Mouse (Mus musculus) effector memory CD4-positive, alpha-beta T cell, adult 7 months (primary cell): ENCODE data around the gene Rwdd2a. TPM values are rescaled to one million over a fixed set of nuclear protein-coding genes. Genes with fewer than 3 reads are reported as not detected.

Experiments used
- polyA plus RNA-seq: library from polyadenylated mRNA; unstranded; fragments of 100-300 nt; shearing (Covaris generic); gene quantifications from one replicate; pipeline ENCODE4 v1.2.1, GENCODE M21; 2017

Rwdd2a gene
- polyA plus RNA-seq, result 4.8 TPM

GRCm38 (mm10) chr9:86571540-86572135 is at the start of gene Rwdd2a, which contains the start of gene Pgm3:
Rwdd2a (plus strand) TSS chr9:86571991.
Pgm3 (minus strand) TSS chr9:86571842.

Other genes with a start within 250 kb of the Rwdd2a start
- gene Ube2cbp, start 107.0 kb upstream of the Rwdd2a start, polyA plus RNA-seq, result 3.5 TPM
- 47.7 TPM for gene Dop1a, start 104.8 kb upstream of the Rwdd2a start, polyA plus RNA-seq
- gene Pgm3, start 149 bp upstream of the Rwdd2a start, polyA plus RNA-seq, result 16.0 TPM
- gene Me1, start 124.0 kb downstream of the Rwdd2a start, polyA plus RNA-seq, result 0.15 TPM
- not detected for gene Prss35, start 171.7 kb downstream of the Rwdd2a start, polyA plus RNA-seq